Mouse (Mus musculus) forebrain, embryonic 12.5 days (tissue): ENCODE measurements around the gene Dctn1. TPM values are rescaled to one million over a fixed set of nuclear protein-coding genes. Genes with fewer than 3 reads are reported as not detected.

Source experiments
- polyA plus RNA-seq: library from polyadenylated mRNA; unstranded; fragments of >200 nt; fragmentation: Nextera tagmentation; extraction: Ambion mirVana; gene quantifications from 2 replicates; pipeline ENCODE4 v1.2.1, GENCODE M21; 2016

The Dctn1 gene
- polyA plus RNA-seq, 1 experiment from 2014 or later, result 128 TPM

Other genes starting within 250 kb of the Dctn1 start
- gene Sema4f, start 226.2 kb upstream of the Dctn1 start, polyA plus RNA-seq, result 4.6 and 5.9 TPM in 2 replicates
- not detected in 2 replicates for gene M1ap, start 219.0 kb upstream of the Dctn1 start, polyA plus RNA-seq
- 4.9 and 5.4 TPM in 2 replicates for gene Dok1, start 132.4 kb upstream of the Dctn1 start, polyA plus RNA-seq
- 6.2 and 8.0 TPM in 2 replicates for gene Loxl3, start 131.7 kb upstream of the Dctn1 start, polyA plus RNA-seq
- gene Aup1, start 111.4 kb upstream of the Dctn1 start, polyA plus RNA-seq, result 137 and 142 TPM in 2 replicates
- gene Htra2, start 110.6 kb upstream of the Dctn1 start, polyA plus RNA-seq, result 64.3 and 65.9 TPM in 2 replicates
- 0.63 and 0.88 TPM in 2 replicates for gene Dqx1, start 108.1 kb upstream of the Dctn1 start, polyA plus RNA-seq
- not detected in 2 replicates for gene Tlx2, start 95.6 kb upstream of the Dctn1 start, polyA plus RNA-seq
- gene Pcgf1, start 88.1 kb upstream of the Dctn1 start, polyA plus RNA-seq, result 36.3 and 37.0 TPM in 2 replicates
- 0.27 TPM in 1 of 2 replicates, not detected in the other for gene Lbx2, start 79.6 kb upstream of the Dctn1 start, polyA plus RNA-seq
- 2.6 and 3.4 TPM in 2 replicates for gene Ccdc142, start 64.3 kb upstream of the Dctn1 start, polyA plus RNA-seq
- 3.4 and 3.7 TPM in 2 replicates for gene Gm42688, start 64.3 kb upstream of the Dctn1 start, polyA plus RNA-seq
- 117 TPM in 2 replicates for gene Mrpl53, start 56.9 kb upstream of the Dctn1 start, polyA plus RNA-seq
- gene Mogs, start 50.4 kb upstream of the Dctn1 start, polyA plus RNA-seq, result 37.4 and 38.6 TPM in 2 replicates
- 202 and 219 TPM in 2 replicates for gene Wbp1, start 44.4 kb upstream of the Dctn1 start, polyA plus RNA-seq
- 19.0 and 20.6 TPM in 2 replicates for gene Ino80b, start 40.5 kb upstream of the Dctn1 start, polyA plus RNA-seq
- 19.9 and 20.1 TPM in 2 replicates for gene Rtkn, start 30.5 kb upstream of the Dctn1 start, polyA plus RNA-seq
- 12.5 and 15.4 TPM in 2 replicates for gene Wdr54, start 9.5 kb upstream of the Dctn1 start, polyA plus RNA-seq
- gene 1700003E16Rik, start 9.5 kb upstream of the Dctn1 start, polyA plus RNA-seq, result 1.8 and 2.7 TPM in 2 replicates
- gene Slc4a5, start 53.9 kb downstream of the Dctn1 start, polyA plus RNA-seq, result 0.12 and 0.24 TPM in 2 replicates
- gene Mthfd2, start 160.0 kb downstream of the Dctn1 start, polyA plus RNA-seq, result 35.8 and 37.4 TPM in 2 replicates
- 56.3 and 57.3 TPM in 2 replicates for gene Mob1a, start 160.1 kb downstream of the Dctn1 start, polyA plus RNA-seq
- 106 and 109 TPM in 2 replicates for gene Bola3, start 183.2 kb downstream of the Dctn1 start, polyA plus RNA-seq